Mouse (Mus musculus): Measurements from ENCODE around the gene Bcas3. TPM values are rescaled to one million over a fixed set of nuclear protein-coding genes. Genes with fewer than 3 reads are reported as not detected.

Bcas3 gene
- polyA plus RNA-seq, 1 experiment from 2014 or later = 20.5 TPM

GRCm38 (mm10) chr11:85754631-85755502 lies 401.9 kb downstream of the Bcas3 start:
- WGBS = 65% methylated on average over 13 of the region's 13 CpGs
- Histone ChIP-seq H3K4me1 (ENCODE audit: control insufficient read depth, insufficient read depth, low read length) (peaks cover under 1% of the 10 kb centered on the region), H3K27me3 (ENCODE audit: control insufficient read depth, insufficient read depth, low read length) (peaks cover 2% of the 10 kb centered on the region; the same call in 1 of the 2 replicates), H3K4me2 (ENCODE audit: low read depth, low read length) (no peak overlapping the region), H3K9me3 (replicated peaks; ENCODE audit: control insufficient read depth, low read length) (no peaks in the 10 kb centered on the region), H3K27ac (ENCODE audit: low read length) (peak overlapping the region; percentile 11; the same call in 1 of the 2 replicates), H3K36me3 (ENCODE audit: control insufficient read depth, insufficient read depth) (no peaks in the 10 kb centered on the region), H3K9ac (ENCODE audit: low read length) (no peak overlapping the region), H3K4me3 (ENCODE audit: low read length) (no peak overlapping the region)
- ATAC-seq (replicated peaks; ENCODE audit: extremely low read depth, insufficient read depth, low FRiP score) = no peak

- H3K9ac ChIP-seq (ENCODE audit: low read length) = no peak overlapping the region
- 0 out of 2 replicates have a peak overlapping the region, but pooled peaks have one; percentile 29 for H3K27ac ChIP-seq (ENCODE audit: low read length)
- H3K27me3 ChIP-seq (ENCODE audit: control insufficient read depth, insufficient read depth, low read length) = peaks cover 2% of the 10 kb centered on the region; the same call in 1 of the 2 replicates
- H3K9me3 ChIP-seq (replicated peaks; ENCODE audit: control insufficient read depth, low read length) = no peaks in the 10 kb centered on the region
- ATAC-seq (replicated peaks; ENCODE audit: extremely low read depth, insufficient read depth, low FRiP score) = no peak
- no peaks in the 10 kb centered on the region for H3K36me3 ChIP-seq (ENCODE audit: control insufficient read depth, insufficient read depth)
- peaks cover 7% of the 10 kb centered on the region for H3K4me1 ChIP-seq (ENCODE audit: control insufficient read depth, insufficient read depth, low read length)
- H3K4me3 ChIP-seq (ENCODE audit: low read length) = no peak overlapping the region
- WGBS = 72% methylated on average over 2 of the region's 2 CpGs
- H3K4me2 ChIP-seq (ENCODE audit: low read depth, low read length) = no peak overlapping the region
These were observed 402.6 kb downstream of the Bcas3 start for GRCm38 (mm10) chr11:85755503-85756044.

GRCm38 (mm10) chr11:85758891-85759290 lies 405.9 kb downstream of the Bcas3 start:
- peaks cover 2% of the 10 kb centered on the region; the same call in 1 of the 2 replicates for H3K27me3 ChIP-seq (ENCODE audit: control insufficient read depth, insufficient read depth, low read length)
- no peaks in the 10 kb centered on the region for H3K9me3 ChIP-seq (replicated peaks; ENCODE audit: control insufficient read depth, low read length)
- H3K36me3 ChIP-seq (ENCODE audit: control insufficient read depth, insufficient read depth) = no peaks in the 10 kb centered on the region
- no peak overlapping the region for H3K9ac ChIP-seq (ENCODE audit: low read length)
- ATAC-seq (replicated peaks; ENCODE audit: extremely low read depth, insufficient read depth, low FRiP score) = no peak
- H3K27ac ChIP-seq (ENCODE audit: low read length) = no peak overlapping the region
- 84% methylated on average over 9 of the region's 9 CpGs for WGBS
- H3K4me1 ChIP-seq (ENCODE audit: control insufficient read depth, insufficient read depth, low read length) = peaks cover 14% of the 10 kb centered on the region
- no peak overlapping the region for H3K4me2 ChIP-seq (ENCODE audit: low read depth, low read length)
- H3K4me3 ChIP-seq (ENCODE audit: low read length) = no peak overlapping the region

GRCm38 (mm10) chr11:85759634-85760439 lies 406.9 kb downstream of the Bcas3 start:
- Histone ChIP-seq H3K36me3 (ENCODE audit: control insufficient read depth, insufficient read depth) (no peaks in the 10 kb centered on the region), H3K4me2 (ENCODE audit: low read depth, low read length) (no peak overlapping the region), H3K4me3 (ENCODE audit: low read length) (no peak overlapping the region), H3K27ac (ENCODE audit: low read length) (peak overlapping the region; percentile 70), H3K27me3 (ENCODE audit: control insufficient read depth, insufficient read depth, low read length) (peaks cover 2% of the 10 kb centered on the region; the same call in 1 of the 2 replicates), H3K9ac (ENCODE audit: low read length) (0 out of 2 replicates have a peak overlapping the region, but pooled peaks have one; percentile 17), H3K4me1 (ENCODE audit: control insufficient read depth, insufficient read depth, low read length) (peaks cover 14% of the 10 kb centered on the region), H3K9me3 (replicated peaks; ENCODE audit: control insufficient read depth, low read length) (no peaks in the 10 kb centered on the region)
- 0 out of 2 replicates have a peak, but pooled peaks have one; percentile 11 for ATAC-seq (replicated peaks; ENCODE audit: extremely low read depth, insufficient read depth, low FRiP score)
- 62% methylated on average over 14 of the region's 14 CpGs for WGBS

- peaks cover 14% of the 10 kb centered on the region for H3K4me1 ChIP-seq (ENCODE audit: control insufficient read depth, insufficient read depth, low read length)
- H3K27me3 ChIP-seq (ENCODE audit: control insufficient read depth, insufficient read depth, low read length) = peaks cover 2% of the 10 kb centered on the region; the same call in 1 of the 2 replicates
- peak overlapping the region; percentile 70 for H3K27ac ChIP-seq (ENCODE audit: low read length)
- no peak overlapping the region for H3K4me3 ChIP-seq (ENCODE audit: low read length)
- H3K9ac ChIP-seq (ENCODE audit: low read length) = 0 out of 2 replicates have a peak overlapping the region, but pooled peaks have one; percentile 17
- 25% methylated on average over 6 of the region's 6 CpGs for WGBS
- H3K9me3 ChIP-seq (replicated peaks; ENCODE audit: control insufficient read depth, low read length) = no peaks in the 10 kb centered on the region
- H3K36me3 ChIP-seq (ENCODE audit: control insufficient read depth, insufficient read depth) = no peaks in the 10 kb centered on the region
- peak; percentile 77 for ATAC-seq (replicated peaks; ENCODE audit: extremely low read depth, insufficient read depth, low FRiP score)
- no peak overlapping the region for H3K4me2 ChIP-seq (ENCODE audit: low read depth, low read length)
These were observed 407.6 kb downstream of the Bcas3 start for GRCm38 (mm10) chr11:85760486-85761141.

- Histone ChIP-seq H3K4me3 (ENCODE audit: low read length) (no peak overlapping the region), H3K36me3 (ENCODE audit: control insufficient read depth, insufficient read depth) (no peaks in the 10 kb centered on the region), H3K27me3 (ENCODE audit: control insufficient read depth, insufficient read depth, low read length) (no peaks in the 10 kb centered on the region), H3K4me2 (ENCODE audit: low read depth, low read length) (no peak overlapping the region), H3K9me3 (replicated peaks; ENCODE audit: control insufficient read depth, low read length) (no peaks in the 10 kb centered on the region), H3K9ac (ENCODE audit: low read length) (no peak overlapping the region), H3K27ac (ENCODE audit: low read length) (peak overlapping the region; percentile 70), H3K4me1 (ENCODE audit: control insufficient read depth, insufficient read depth, low read length) (peaks cover 14% of the 10 kb centered on the region)
- 76% methylated on average over 3 of the region's 3 CpGs for WGBS
- ATAC-seq (replicated peaks; ENCODE audit: extremely low read depth, insufficient read depth, low FRiP score) = no peak; the same call in none of the 2 replicates
These were observed 408.2 kb downstream of the Bcas3 start for GRCm38 (mm10) chr11:85761170-85761569.

GRCm38 (mm10) chr11:85763655-85764054 lies 410.7 kb downstream of the Bcas3 start:
- no peaks in the 10 kb centered on the region for H3K9me3 ChIP-seq (replicated peaks; ENCODE audit: control insufficient read depth, low read length)
- no peak overlapping the region for H3K4me2 ChIP-seq (ENCODE audit: low read depth, low read length)
- WGBS = 81% methylated on average over 3 of the region's 3 CpGs
- no peak overlapping the region for H3K9ac ChIP-seq (ENCODE audit: low read length)
- H3K4me3 ChIP-seq (ENCODE audit: low read length) = no peak overlapping the region
- no peaks in the 10 kb centered on the region for H3K36me3 ChIP-seq (ENCODE audit: control insufficient read depth, insufficient read depth)
- peaks cover 16% of the 10 kb centered on the region for H3K4me1 ChIP-seq (ENCODE audit: control insufficient read depth, insufficient read depth, low read length)
- no peak for ATAC-seq (replicated peaks; ENCODE audit: extremely low read depth, insufficient read depth, low FRiP score)
- H3K27ac ChIP-seq (ENCODE audit: low read length) = no peak overlapping the region
- H3K27me3 ChIP-seq (ENCODE audit: control insufficient read depth, insufficient read depth, low read length) = no peaks in the 10 kb centered on the region

- Histone ChIP-seq H3K9ac (ENCODE audit: low read length) (no peak overlapping the region), H3K4me2 (ENCODE audit: low read depth, low read length) (no peak overlapping the region), H3K36me3 (ENCODE audit: control insufficient read depth, insufficient read depth) (no peaks in the 10 kb centered on the region), H3K27ac (ENCODE audit: low read length) (peak overlapping the region; percentile 17; the same call in 1 of the 2 replicates), H3K4me1 (ENCODE audit: control insufficient read depth, insufficient read depth, low read length) (peaks cover 2% of the 10 kb centered on the region), H3K27me3 (ENCODE audit: control insufficient read depth, insufficient read depth, low read length) (no peaks in the 10 kb centered on the region), H3K9me3 (replicated peaks; ENCODE audit: control insufficient read depth, low read length) (no peaks in the 10 kb centered on the region), H3K4me3 (ENCODE audit: low read length) (no peak overlapping the region)
- peak; percentile 55 for ATAC-seq (replicated peaks; ENCODE audit: extremely low read depth, insufficient read depth, low FRiP score)
- WGBS = 35% methylated on average over 7 of the region's 7 CpGs
These were observed 413.2 kb downstream of the Bcas3 start for GRCm38 (mm10) chr11:85766106-85766723.

All from heart, embryonic 16.5 days (tissue).